Mouse (Mus musculus): ENCODE data around the gene Gabrg3. TPM values are rescaled to one million over a fixed set of nuclear protein-coding genes. Genes with fewer than 3 reads are reported as not detected.
"Not testable (repeated sequence)": the region's sequence is repeated elsewhere in the genome, so short reads cannot be mapped to it uniquely, and the experiment has no call there.

The Gabrg3 gene
- polyA plus RNA-seq, 1 experiment from 2014 or later: 0.45 TPM

GRCm38 (mm10) chr7:57294127-57294526 is 92.9 kb downstream of the Gabrg3 start:
- no peak overlapping the region for H3K9ac ChIP-seq
- ATAC-seq (ENCODE audit: low FRiP score): no peak
- H3K4me1 ChIP-seq: no peaks in the 10 kb centered on the region
- H3K27me3 ChIP-seq: no peaks in the 10 kb centered on the region
- no peak overlapping the region for H3K27ac ChIP-seq
- no peak overlapping the region for H3K4me3 ChIP-seq
- no peaks in the 10 kb centered on the region for H3K36me3 ChIP-seq
- no peak overlapping the region for H3K4me2 ChIP-seq (replicated peaks)
- WGBS: 77% methylated on average over 1 of the region's 1 CpGs
- H3K9me3 ChIP-seq (replicated peaks): no peaks in the 10 kb centered on the region

- Histone ChIP-seq H3K4me1 (no peaks in the 10 kb centered on the region), H3K4me3 (no peak overlapping the region), H3K27me3 (no peaks in the 10 kb centered on the region), H3K9me3 (replicated peaks) (no peaks in the 10 kb centered on the region), H3K27ac (no peak overlapping the region), H3K4me2 (replicated peaks) (no peak overlapping the region), H3K36me3 (no peaks in the 10 kb centered on the region), H3K9ac (no peak overlapping the region)
- ATAC-seq (ENCODE audit: low FRiP score): no peak
- WGBS: 89% methylated on average over 6 of the region's 6 CpGs
Observed at GRCm38 (mm10) chr7:57293564-57293963, 93.4 kb downstream of the Gabrg3 start.

GRCm38 (mm10) chr7:57283186-57283585 is 103.8 kb downstream of the Gabrg3 start:
- H3K27ac ChIP-seq: no peak overlapping the region
- no peaks in the 10 kb centered on the region for H3K36me3 ChIP-seq
- H3K9me3 ChIP-seq (replicated peaks): no peaks in the 10 kb centered on the region
- H3K4me1 ChIP-seq: no peaks in the 10 kb centered on the region
- WGBS: 90% methylated on average over 6 of the region's 6 CpGs
- H3K9ac ChIP-seq: no peak overlapping the region
- H3K27me3 ChIP-seq: no peaks in the 10 kb centered on the region
- H3K4me2 ChIP-seq (replicated peaks): no peak overlapping the region
- ATAC-seq (ENCODE audit: low FRiP score): no peak
- no peak overlapping the region for H3K4me3 ChIP-seq

- Histone ChIP-seq H3K27me3 (no peaks in the 10 kb centered on the region), H3K4me3 (no peak overlapping the region), H3K4me2 (replicated peaks) (no peak overlapping the region), H3K4me1 (no peaks in the 10 kb centered on the region), H3K27ac (no peak overlapping the region), H3K9ac (no peak overlapping the region), H3K9me3 (replicated peaks) (no peaks in the 10 kb centered on the region), H3K36me3 (no peaks in the 10 kb centered on the region)
- WGBS: 83% methylated on average over 3 of the region's 3 CpGs
- no peak for ATAC-seq (ENCODE audit: low FRiP score)
Observed at GRCm38 (mm10) chr7:57278841-57279240, 108.1 kb downstream of the Gabrg3 start.

- Histone ChIP-seq H3K27ac (no peak overlapping the region), H3K27me3 (no peaks in the 10 kb centered on the region), H3K4me2 (replicated peaks) (no peak overlapping the region), H3K36me3 (no peaks in the 10 kb centered on the region), H3K9ac (no peak overlapping the region), H3K9me3 (replicated peaks) (no peaks in the 10 kb centered on the region), H3K4me1 (no peaks in the 10 kb centered on the region), H3K4me3 (no peak overlapping the region)
- 80% methylated on average over 1 of the region's 1 CpGs for WGBS
- no peak for ATAC-seq (ENCODE audit: low FRiP score)
Observed at GRCm38 (mm10) chr7:57260201-57260600, 126.8 kb downstream of the Gabrg3 start.

GRCm38 (mm10) chr7:57258893-57259574 is 128.0 kb downstream of the Gabrg3 start:
- H3K4me1 ChIP-seq: no peaks in the 10 kb centered on the region
- WGBS: 75% methylated on average over 5 of the region's 5 CpGs
- H3K9ac ChIP-seq: no peak overlapping the region
- H3K9me3 ChIP-seq (replicated peaks): no peaks in the 10 kb centered on the region
- no peak overlapping the region for H3K4me2 ChIP-seq (replicated peaks)
- no peak for ATAC-seq (ENCODE audit: low FRiP score)
- no peak overlapping the region for H3K27ac ChIP-seq
- no peaks in the 10 kb centered on the region for H3K27me3 ChIP-seq
- no peak overlapping the region for H3K4me3 ChIP-seq
- H3K36me3 ChIP-seq: no peaks in the 10 kb centered on the region

- 79% methylated on average over 4 of the region's 4 CpGs for WGBS
- Histone ChIP-seq H3K4me1 (no peaks in the 10 kb centered on the region), H3K9me3 (replicated peaks) (no peaks in the 10 kb centered on the region), H3K4me2 (replicated peaks) (no peak overlapping the region), H3K4me3 (no peak overlapping the region), H3K9ac (no peak overlapping the region), H3K27ac (no peak overlapping the region), H3K36me3 (no peaks in the 10 kb centered on the region), H3K27me3 (no peaks in the 10 kb centered on the region)
- no peak for ATAC-seq (ENCODE audit: low FRiP score)
Observed at GRCm38 (mm10) chr7:57243981-57244380, 143.0 kb downstream of the Gabrg3 start.

GRCm38 (mm10) chr7:57214119-57214518 is 172.9 kb downstream of the Gabrg3 start:
- H3K27me3 ChIP-seq: no peaks in the 10 kb centered on the region
- no peaks in the 10 kb centered on the region for H3K9me3 ChIP-seq (replicated peaks)
- H3K9ac ChIP-seq: no peak overlapping the region
- no peaks in the 10 kb centered on the region for H3K4me1 ChIP-seq
- H3K4me2 ChIP-seq (replicated peaks): no peak overlapping the region
- no peak for ATAC-seq (ENCODE audit: low FRiP score)
- WGBS: 73% methylated on average over 1 of the region's 1 CpGs
- H3K27ac ChIP-seq: no peak overlapping the region
- H3K36me3 ChIP-seq: no peaks in the 10 kb centered on the region
- no peak overlapping the region for H3K4me3 ChIP-seq

- no peak overlapping the region for H3K4me2 ChIP-seq (replicated peaks)
- H3K36me3 ChIP-seq: no peaks in the 10 kb centered on the region
- ATAC-seq (ENCODE audit: low FRiP score): no peak
- no peak overlapping the region for H3K9ac ChIP-seq
- no peak overlapping the region for H3K4me3 ChIP-seq
- H3K4me1 ChIP-seq: no peaks in the 10 kb centered on the region
- H3K27me3 ChIP-seq: no peaks in the 10 kb centered on the region
- WGBS: 83% methylated on average over 1 of the region's 1 CpGs
- no peaks in the 10 kb centered on the region for H3K9me3 ChIP-seq (replicated peaks)
- H3K27ac ChIP-seq: no peak overlapping the region
Observed at GRCm38 (mm10) chr7:57186015-57186414, 201.0 kb downstream of the Gabrg3 start.

GRCm38 (mm10) chr7:57175891-57176545 is 211.0 kb downstream of the Gabrg3 start:
- H3K4me1 ChIP-seq; H3K9ac ChIP-seq; H3K4me2 ChIP-seq (replicated peaks); H3K36me3 ChIP-seq; H3K4me3 ChIP-seq; ATAC-seq (ENCODE audit: low FRiP score); H3K27me3 ChIP-seq; H3K27ac ChIP-seq; H3K9me3 ChIP-seq (replicated peaks): not testable (repeated sequence)
- 58% methylated on average over 2 of the region's 2 CpGs for WGBS

- Histone ChIP-seq H3K4me3 (no peak overlapping the region), H3K4me1 (no peaks in the 10 kb centered on the region), H3K27me3 (no peaks in the 10 kb centered on the region), H3K27ac (no peak overlapping the region), H3K9me3 (replicated peaks) (no peaks in the 10 kb centered on the region), H3K4me2 (replicated peaks) (no peak overlapping the region), H3K9ac (no peak overlapping the region), H3K36me3 (no peaks in the 10 kb centered on the region)
- no peak for ATAC-seq (ENCODE audit: low FRiP score)
- WGBS: 59% methylated on average over 3 of the region's 3 CpGs
Observed at GRCm38 (mm10) chr7:57166931-57167330, 220.1 kb downstream of the Gabrg3 start.

GRCm38 (mm10) chr7:57158211-57158610 is 228.8 kb downstream of the Gabrg3 start:
- Histone ChIP-seq H3K27ac (no peak overlapping the region), H3K4me3 (no peak overlapping the region), H3K4me1 (no peaks in the 10 kb centered on the region), H3K27me3 (no peaks in the 10 kb centered on the region), H3K4me2 (replicated peaks) (no peak overlapping the region), H3K36me3 (no peaks in the 10 kb centered on the region), H3K9ac (no peak overlapping the region), H3K9me3 (replicated peaks) (no peaks in the 10 kb centered on the region)
- WGBS: 91% methylated on average over 3 of the region's 3 CpGs
- no peak for ATAC-seq (ENCODE audit: low FRiP score)

GRCm38 (mm10) chr7:57153743-57154142 is 233.2 kb downstream of the Gabrg3 start:
- no peak overlapping the region for H3K4me2 ChIP-seq (replicated peaks)
- H3K4me3 ChIP-seq: no peak overlapping the region
- no peak overlapping the region for H3K27ac ChIP-seq
- ATAC-seq (ENCODE audit: low FRiP score): no peak
- H3K27me3 ChIP-seq: no peaks in the 10 kb centered on the region
- no peaks in the 10 kb centered on the region for H3K9me3 ChIP-seq (replicated peaks)
- no peaks in the 10 kb centered on the region for H3K4me1 ChIP-seq
- 43% methylated on average over 5 of the region's 5 CpGs for WGBS
- no peaks in the 10 kb centered on the region for H3K36me3 ChIP-seq
- H3K9ac ChIP-seq: no peak overlapping the region

Measured in hindbrain, embryonic 12.5 days (tissue).